Mouse (Mus musculus) cerebral cortex, adult 2 months (tissue): ENCODE measurements around the gene Foxk1.

Experiments
- WGBS: fragments of 180-500 bp; shearing (Covaris S2); methylation state at CpG from one replicate; pipeline ENCODE4 v1.1.7; 2018; 5-methylcytosine and 5-hydroxymethylcytosine counted together

The Foxk1 gene

DNA sequence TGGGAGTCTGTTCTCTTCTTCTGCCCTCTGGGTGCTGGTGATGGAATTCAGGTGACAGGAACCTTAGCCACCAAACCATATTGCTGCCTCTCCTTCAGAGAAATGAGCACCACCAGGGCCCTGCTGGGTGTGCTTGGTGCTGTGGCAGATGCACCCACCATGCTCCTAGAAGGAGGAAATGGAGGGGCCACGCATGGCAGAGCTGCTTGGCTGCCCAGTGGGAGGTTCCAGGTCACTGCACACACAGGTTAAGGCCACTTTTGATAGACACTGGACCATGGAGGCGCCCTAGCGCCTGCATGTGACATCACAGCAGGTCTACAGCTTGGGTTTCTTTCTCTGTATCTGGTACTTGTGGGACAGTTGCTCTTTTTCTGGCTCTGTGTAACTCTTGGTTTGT lies 15.8 kb downstream of the Foxk1 start:
- WGBS, result 84% methylated on average over 3 of the region's 3 CpGs

GRCm38 (mm10) chr5:142417876-142418275 lies 16.6 kb downstream of the Foxk1 start:
- 82% methylated on average over 9 of the region's 9 CpGs for WGBS

GRCm38 (mm10) chr5:142418419-142418818 lies 17.1 kb downstream of the Foxk1 start:
- 96% methylated on average over 4 of the region's 4 CpGs for WGBS

- WGBS, result 70% methylated on average over 4 of the region's 4 CpGs
Observed at GRCm38 (mm10) chr5:142420317-142420716, 19.0 kb downstream of the Foxk1 start.

DNA sequence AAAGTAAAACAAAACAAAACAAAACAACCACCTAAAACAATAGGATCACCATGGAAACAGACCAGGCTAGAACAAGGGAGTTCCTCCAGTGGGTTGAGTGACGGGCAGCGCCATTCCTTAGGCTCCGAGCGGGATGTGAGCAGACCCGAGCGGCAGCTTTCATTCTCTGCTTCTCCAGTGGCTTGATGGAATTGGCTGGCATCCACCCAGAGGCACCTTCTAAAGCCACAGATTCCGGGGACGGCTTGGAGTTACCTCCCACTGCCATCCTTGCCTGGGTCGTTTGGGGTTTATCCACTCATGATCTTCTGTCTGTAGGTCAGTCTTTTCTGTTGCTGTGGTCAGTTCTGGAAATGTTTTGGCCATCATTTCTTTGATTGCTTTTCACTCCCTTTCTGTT lies 19.6 kb downstream of the Foxk1 start:
- WGBS, result 54% methylated on average over 9 of the region's 9 CpGs

GRCm38 (mm10) chr5:142421886-142422285 lies 20.6 kb downstream of the Foxk1 start:
- 82% methylated on average over 5 of the region's 5 CpGs for WGBS

DNA sequence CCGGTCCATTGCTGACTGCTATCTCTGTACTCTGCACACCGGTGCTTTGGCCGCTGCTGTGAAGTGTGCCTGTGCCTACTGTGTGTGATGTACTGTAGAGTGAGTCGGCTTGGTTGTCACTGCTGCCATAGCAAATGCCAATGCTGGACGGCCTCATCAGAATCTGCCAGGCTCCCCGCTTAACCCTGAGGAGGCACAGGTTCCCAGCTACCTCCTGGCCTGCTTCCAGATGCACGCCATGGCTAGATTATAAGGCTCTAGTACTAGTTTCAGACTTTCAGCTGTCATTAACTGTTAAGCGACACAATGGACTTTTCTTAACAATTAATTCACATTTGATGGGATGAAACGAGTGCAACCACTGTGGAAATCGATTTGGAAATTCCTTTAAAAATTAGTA lies 21.8 kb downstream of the Foxk1 start:
- 59% methylated on average over 10 of the region's 10 CpGs for WGBS

DNA sequence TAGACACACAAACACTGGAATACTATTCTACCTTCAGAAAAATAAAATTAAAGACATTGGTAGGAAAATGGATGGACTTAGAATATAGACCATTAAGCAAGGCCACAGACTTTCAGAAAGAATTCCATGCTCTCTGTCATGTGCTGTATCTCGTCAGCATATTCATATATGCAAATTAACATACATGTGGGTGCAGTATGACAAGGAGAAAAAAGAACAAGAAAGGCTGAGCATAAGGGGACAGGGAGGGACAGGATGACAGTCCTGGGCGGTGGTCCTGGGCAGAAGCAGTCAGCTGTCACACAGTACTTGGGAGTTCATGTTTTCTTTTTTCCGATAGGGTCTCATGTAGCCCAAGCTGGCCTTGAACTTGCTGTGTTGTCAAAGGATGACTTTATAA lies 22.4 kb downstream of the Foxk1 start:
- 41% methylated on average over 3 of the region's 3 CpGs for WGBS

- WGBS, result 29% methylated on average over 13 of the region's 13 CpGs
Observed at GRCm38 (mm10) chr5:142424627-142425349, 23.5 kb downstream of the Foxk1 start.

GRCm38 (mm10) chr5:142426476-142426875 lies 25.2 kb downstream of the Foxk1 start:
- WGBS, result 78% methylated on average over 2 of the region's 2 CpGs

DNA sequence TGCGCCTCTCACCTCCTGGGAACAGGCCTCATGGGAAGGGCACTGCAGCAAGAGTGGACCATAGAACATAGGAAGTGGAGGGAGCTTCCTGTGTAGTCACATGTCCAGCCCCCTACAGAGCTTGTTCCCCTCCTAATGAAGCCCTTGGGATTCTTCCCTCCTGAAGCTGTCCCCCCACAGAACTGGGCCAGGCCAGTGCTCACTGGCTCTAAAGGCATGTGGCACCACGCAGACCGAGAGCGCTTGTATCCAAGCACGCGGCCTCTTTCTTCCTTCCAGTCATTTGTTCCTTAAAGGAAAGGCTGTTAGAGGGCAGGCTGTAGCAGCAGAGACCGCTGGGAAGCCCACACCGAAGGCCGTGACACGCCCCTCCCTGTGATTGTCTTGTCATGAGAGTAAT lies 26.6 kb downstream of the Foxk1 start:
- 67% methylated on average over 10 of the region's 10 CpGs for WGBS

DNA sequence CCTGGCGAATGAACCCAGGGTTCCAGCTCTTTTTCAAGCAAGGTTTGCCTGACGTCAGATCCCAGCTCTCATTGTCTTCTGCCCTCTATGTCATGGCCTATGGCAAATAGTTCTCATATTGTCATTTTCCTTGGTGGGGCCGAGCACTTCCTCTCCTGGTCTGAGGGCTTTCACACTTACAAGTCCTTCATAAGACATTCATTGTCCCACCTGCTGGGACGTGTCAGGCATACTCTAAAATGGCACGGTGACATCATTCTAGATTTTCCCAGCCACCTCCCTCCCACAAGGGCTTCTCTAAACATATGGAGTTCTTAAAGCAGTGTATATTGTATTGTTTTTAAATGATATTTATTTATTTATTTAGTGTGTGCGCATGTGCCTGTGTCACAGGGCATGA lies 27.4 kb downstream of the Foxk1 start:
- 61% methylated on average over 6 of the region's 6 CpGs for WGBS

DNA sequence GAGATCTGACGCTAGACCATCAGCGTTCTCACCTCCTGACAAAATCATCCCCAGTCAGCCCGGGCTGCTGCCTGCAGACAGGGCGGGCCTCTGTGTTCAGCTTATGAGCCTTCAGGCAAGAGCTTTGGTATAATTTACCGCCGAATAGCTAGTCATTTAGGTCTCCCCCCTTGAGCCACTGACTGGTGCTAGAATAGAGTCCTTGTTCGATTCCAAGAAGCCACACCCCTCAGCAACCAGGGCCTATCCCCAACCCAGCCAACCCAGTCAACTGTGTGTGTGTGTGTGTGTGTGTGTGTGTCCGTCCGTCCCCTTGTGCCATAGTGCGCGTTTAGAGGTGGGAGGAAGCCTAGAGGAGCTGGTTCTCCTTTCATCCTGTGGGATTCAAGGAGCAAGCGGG lies 29.7 kb downstream of the Foxk1 start:
- WGBS, result 66% methylated on average over 12 of the region's 12 CpGs

DNA sequence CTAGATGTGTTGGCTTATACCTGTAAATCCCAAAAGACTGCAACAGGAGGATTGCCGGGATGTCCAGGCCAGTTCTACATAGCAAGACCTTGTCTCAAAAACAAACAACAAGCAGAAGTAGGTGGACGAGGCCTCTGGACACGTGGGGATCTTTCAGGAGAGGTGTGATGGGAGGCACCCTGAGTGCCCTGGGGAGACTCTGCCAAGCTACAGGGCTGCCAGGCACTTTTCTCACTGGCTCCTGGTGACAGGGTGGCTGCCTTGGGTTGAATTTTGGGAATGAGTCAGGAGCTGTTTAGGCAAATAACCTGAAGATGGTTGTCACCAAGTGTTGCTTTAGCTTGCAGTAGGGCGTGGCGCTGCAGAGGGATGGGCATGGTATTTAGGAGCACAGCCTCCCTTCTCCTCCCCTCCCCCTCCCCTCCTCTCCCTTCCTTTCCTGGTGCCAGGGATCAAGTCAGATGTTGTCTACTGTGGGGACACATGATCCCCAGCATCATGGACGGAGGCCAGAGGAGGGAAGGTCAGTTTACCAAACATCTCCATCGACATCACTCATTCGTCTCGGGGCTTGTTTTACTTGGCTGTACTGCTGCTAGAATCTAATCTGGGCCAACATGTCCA lies 30.6 kb downstream of the Foxk1 start:
- WGBS, result 66% methylated on average over 9 of the region's 9 CpGs

DNA sequence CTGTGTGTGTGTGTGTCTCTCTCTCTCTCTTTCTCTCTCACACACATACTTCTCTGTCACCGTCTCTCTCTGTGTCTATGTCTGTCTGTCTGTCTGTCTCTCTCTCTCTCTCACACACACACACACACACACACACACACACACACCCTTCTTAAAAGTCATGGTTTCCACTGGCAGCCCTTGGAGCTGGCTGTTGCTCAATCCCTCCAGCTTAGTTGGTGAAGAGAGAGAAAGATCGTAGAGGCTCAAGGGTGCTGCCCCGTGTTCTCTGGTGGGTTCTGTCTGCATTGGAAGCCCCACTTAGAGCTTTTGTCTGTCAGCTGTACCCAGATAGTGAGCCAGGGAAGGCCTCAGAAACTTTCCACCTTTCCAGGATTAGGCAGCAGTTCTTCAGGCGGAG lies 31.4 kb downstream of the Foxk1 start:
- WGBS, result 60% methylated on average over 4 of the region's 4 CpGs

- WGBS, result 60% methylated on average over 5 of the region's 5 CpGs
Observed at GRCm38 (mm10) chr5:142434052-142434451, 32.8 kb downstream of the Foxk1 start.

GRCm38 (mm10) chr5:142435736-142436135 lies 34.4 kb downstream of the Foxk1 start:
- 96% methylated on average over 15 of the region's 15 CpGs for WGBS

DNA sequence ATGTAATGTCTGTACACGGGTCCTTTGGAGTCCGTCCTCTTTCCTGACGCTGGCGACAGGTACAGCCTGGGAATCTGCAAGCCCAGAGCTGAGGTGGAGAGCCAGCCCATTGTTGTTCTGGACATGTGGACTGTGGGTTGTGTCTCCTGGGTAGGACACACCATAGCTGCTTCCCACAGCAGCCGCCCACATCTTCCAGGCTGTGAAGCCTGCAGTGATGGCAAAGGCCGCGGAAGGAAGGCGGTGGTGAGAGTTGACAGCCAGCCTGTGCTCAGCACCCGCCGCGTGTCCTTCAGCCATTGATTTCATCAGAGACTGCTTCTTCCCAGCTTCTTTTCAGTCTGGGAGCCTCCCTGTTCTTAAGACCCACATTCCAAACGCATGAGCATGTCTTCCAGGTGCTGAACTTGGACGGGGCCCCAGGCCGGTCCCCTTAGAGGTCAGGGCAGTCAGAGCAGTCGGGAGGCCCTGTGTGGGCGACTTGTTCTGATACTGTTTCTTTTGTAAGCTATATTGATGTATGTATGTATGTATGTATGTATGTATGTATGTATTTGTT lies 37.2 kb downstream of the Foxk1 start:
- WGBS, result 64% methylated on average over 16 of the region's 16 CpGs

GRCm38 (mm10) chr5:142439911-142440432 lies 38.7 kb downstream of the Foxk1 start:
- 15% methylated on average over 12 of the region's 12 CpGs for WGBS

DNA sequence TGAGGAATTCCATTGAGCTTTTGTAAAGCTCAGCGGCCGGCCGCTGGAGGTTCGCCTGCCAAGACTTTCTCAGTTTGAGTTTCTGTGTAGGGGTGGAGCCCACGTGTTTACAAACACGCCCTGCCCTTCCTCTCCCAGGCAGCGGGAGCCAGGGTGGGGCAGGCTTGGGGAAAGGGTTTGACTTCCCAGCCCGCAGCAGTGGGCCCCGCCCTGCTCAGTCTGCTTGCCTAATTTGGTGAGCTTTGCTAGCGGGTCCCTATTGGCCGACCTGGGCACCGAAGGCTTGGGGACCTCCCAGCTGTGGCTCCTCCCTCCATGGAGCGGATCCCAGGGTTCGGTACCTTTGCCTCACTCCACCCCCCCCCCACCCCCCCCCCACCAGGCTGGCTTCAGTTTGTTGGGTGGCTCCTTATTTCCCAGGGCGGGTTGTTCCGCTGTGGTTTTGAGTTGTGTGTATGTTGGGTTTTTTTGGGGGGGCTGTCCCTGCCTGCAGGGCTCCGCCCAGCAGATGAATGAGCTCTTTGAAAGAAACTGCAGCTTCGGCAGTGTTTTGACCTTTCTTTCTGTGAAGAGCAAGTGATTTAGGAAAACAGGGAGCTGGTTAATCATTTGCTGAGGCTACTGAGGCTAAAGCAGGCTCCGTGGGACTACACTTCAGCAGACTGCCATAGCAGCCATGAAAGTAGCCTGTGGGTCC lies 39.3 kb downstream of the Foxk1 start:
- 5% methylated on average over 19 of the region's 19 CpGs for WGBS

- WGBS, result 49% methylated on average over 22 of the region's 22 CpGs
Observed at GRCm38 (mm10) chr5:142441332-142442044, 40.2 kb downstream of the Foxk1 start.

DNA sequence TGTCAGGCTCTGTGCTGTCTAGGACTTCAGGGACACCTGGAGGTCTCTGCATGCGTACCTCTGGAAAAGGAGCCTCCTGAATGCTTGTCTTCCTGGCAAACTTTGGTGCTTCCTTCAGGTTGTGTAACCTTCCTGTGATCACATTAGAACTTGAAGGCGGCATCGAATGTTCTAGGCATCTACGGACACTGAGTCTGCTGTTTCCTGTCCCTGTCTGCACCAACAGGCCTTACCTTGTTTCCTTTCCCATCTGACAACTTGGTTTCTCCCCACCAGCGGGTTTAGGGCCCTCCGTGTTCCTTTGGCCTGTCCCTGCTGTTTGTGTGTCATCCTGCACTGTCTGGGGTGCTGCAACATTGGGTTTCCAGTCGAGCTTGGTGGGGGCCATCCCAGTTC lies 40.7 kb downstream of the Foxk1 start:
- 71% methylated on average over 7 of the region's 7 CpGs for WGBS
